Mouse (Mus musculus): Measurements from ENCODE around the gene Leprot.

DNA sequence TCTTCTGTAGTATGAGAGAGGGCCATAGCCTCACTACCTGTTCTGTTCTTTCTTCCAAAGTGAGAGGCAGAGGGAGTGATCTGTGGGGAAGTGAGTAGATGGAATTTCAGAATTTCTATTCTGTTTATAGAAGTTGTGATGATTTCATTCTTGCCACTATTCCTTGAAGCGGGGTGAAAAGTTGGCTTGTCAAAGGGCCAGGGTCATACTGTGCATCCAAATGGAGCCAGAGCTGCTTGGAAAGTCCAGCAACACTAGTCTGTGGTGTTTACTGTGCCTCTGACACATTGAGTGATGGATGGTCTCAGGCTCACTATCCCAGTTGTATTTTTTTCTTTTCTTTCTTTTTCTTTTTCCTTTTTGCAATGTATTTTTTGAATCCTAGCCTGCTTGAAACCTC, 51.9 kb downstream of the Leprot start:
- TF ChIP-seq CTCF (IDR thresholded peaks at IDR 0.05; ENCODE audit: low read depth), result no peak
- no peak for TF ChIP-seq EP300 (optimal IDR thresholded peaks at IDR 0.05)
